Comparison of ENCODE assay signal across 11 mouse cellular contexts in the genomic region with DNA sequence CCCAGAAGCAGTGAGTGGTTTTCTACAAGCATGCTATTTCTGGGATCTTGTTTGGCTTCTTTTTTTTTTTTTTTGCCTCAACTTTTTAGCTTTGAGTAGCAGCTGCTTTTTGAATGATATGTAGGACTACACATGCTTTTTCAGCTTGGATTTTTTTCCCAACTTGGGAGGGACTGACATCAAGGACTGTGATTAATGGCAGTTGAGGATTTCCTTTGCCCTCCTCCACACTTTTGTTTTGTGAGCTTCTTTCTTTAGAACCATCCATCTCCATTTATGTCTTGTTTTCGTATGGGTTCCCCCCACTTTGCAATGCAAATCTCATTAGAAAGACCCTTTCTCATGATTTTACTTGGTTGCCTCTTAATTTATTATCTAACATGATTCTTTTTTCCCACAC.
"Had no signal": no experiment of that assay in that cellular context is flagged by ENCODE, and none has a peak within 500 bp of the region (broad histone marks: within the 10 kb centered on the region; RNA-seq: fewer than 3 reads in every experiment).

No protein-coding gene starts in this region.

- DNase-seq: kidney, adult 8-10 months; kidney, postnatal 10 days; kidney, postnatal 4 days; left cerebral cortex, postnatal 4 days; lung, adult 18-20 months; lung, postnatal 36 days; right cerebral cortex, adult 18-20 months; right cerebral cortex, postnatal 25 days; thymus, adult 18-20 months; thymus, postnatal 14 days had no signal

- ATAC-seq: midbrain, embryonic 15.5 days had no signal
